Mouse (Mus musculus) E14TG2a.4 (cell line): ENCODE measurements at regions not wholly inside any gene's neighbourhood (a gene's known extent, or its start where the extent isn't known, plus 50 kb on each side); places are given as distances from the start of the nearest gene placed in this dataset.

ENCODE experiments used
- H3K27me3 ChIP-seq: 2 replicates; pipeline ENCODE4 v1.6.1; 2014; ENCODE audit warnings: low read length, control low read depth; ENCODE audit not compliant: insufficient read depth
- H3K36me3 ChIP-seq: 2 replicates; pipeline ENCODE4 v1.6.1; 2014; ENCODE audit warnings: low read length, control low read depth; ENCODE audit not compliant: insufficient read depth
- H3K4me1 ChIP-seq: replicated peaks from 2 replicates; pipeline ENCODE4 v1.6.1; 2014; ENCODE audit warnings: low read depth, low read length, control low read depth
- H3K4me3 ChIP-seq: replicated peaks from 2 replicates; pipeline ENCODE4 v1.5.1; 2014; ENCODE audit warnings: mild to moderate bottlenecking, low read length
- H3K9me3 ChIP-seq: 2 replicates; pipeline ENCODE4 v1.6.1; 2014; ENCODE audit warnings: low read length, control low read depth
- CTCF ChIP-seq: conservative IDR thresholded peaks from 2 replicates; pipeline ENCODE4 v1.5.1; 2014; ENCODE audit warnings: low read length
- NANOG ChIP-seq: IDR thresholded peaks from 2 replicates; pipeline ENCODE4 v1.6.1; 2014; ENCODE audit warnings: borderline replicate concordance, low read length, mixed read lengths
- POU5F1 ChIP-seq: IDR thresholded peaks from 2 replicates; pipeline ENCODE4 v1.6.1; 2014; ENCODE audit warnings: low read length, borderline replicate concordance

- Histone ChIP-seq H3K4me3 (no peak overlapping the region), H3K36me3 (no peaks in the 10 kb centered on the region), H3K27me3 (no peaks in the 10 kb centered on the region), H3K9me3 (no peaks in the 10 kb centered on the region), H3K4me1 (peaks cover 7% of the 10 kb centered on the region)
- TF ChIP-seq NANOG (no peak), CTCF (no peak), POU5F1 (no peak)
Observed at GRCm38 (mm10) chr10:37206546-37206945, 67.8 kb upstream of the Marcks start.

- Histone ChIP-seq H3K4me1 (0 out of 2 replicates have a peak, but pooled peaks cover 3% of the 10 kb centered on the region), H3K4me3 (no peak overlapping the region), H3K36me3 (no peaks in the 10 kb centered on the region), H3K27me3 (no peaks in the 10 kb centered on the region), H3K9me3 (no peaks in the 10 kb centered on the region)
- TF ChIP-seq NANOG = no peak
- TF ChIP-seq POU5F1 = no peak
Observed at GRCm38 (mm10) chr10:37203709-37204108, 65.0 kb upstream of the Marcks start.

GRCm38 (mm10) chr10:37194798-37195453 is 56.2 kb upstream of the Marcks start:
- no peak overlapping the region for H3K4me3 ChIP-seq
- TF ChIP-seq POU5F1 (no peak), NANOG (no peak), CTCF (no peak)
- no peaks in the 10 kb centered on the region for H3K27me3 ChIP-seq
- H3K4me1 ChIP-seq = 0 out of 2 replicates have a peak, but pooled peaks cover 4% of the 10 kb centered on the region
- no peaks in the 10 kb centered on the region for H3K9me3 ChIP-seq
- H3K36me3 ChIP-seq = no peaks in the 10 kb centered on the region

- Histone ChIP-seq H3K27me3 (no peaks in the 10 kb centered on the region), H3K36me3 (no peaks in the 10 kb centered on the region), H3K4me1 (0 out of 2 replicates have a peak, but pooled peaks cover 4% of the 10 kb centered on the region), H3K4me3 (no peak overlapping the region), H3K9me3 (no peaks in the 10 kb centered on the region)
- TF ChIP-seq CTCF = no peak
- TF ChIP-seq POU5F1 = no peak
- no peak for TF ChIP-seq NANOG
Observed at GRCm38 (mm10) chr10:37194131-37194797, 55.5 kb upstream of the Marcks start.

- Histone ChIP-seq H3K4me3 (no peak overlapping the region), H3K36me3 (no peaks in the 10 kb centered on the region), H3K9me3 (no peaks in the 10 kb centered on the region), H3K4me1 (0 out of 2 replicates have a peak, but pooled peaks cover 4% of the 10 kb centered on the region), H3K27me3 (no peaks in the 10 kb centered on the region)
- TF ChIP-seq CTCF (no peak), POU5F1 (no peak), NANOG (no peak)
Observed at GRCm38 (mm10) chr10:37192661-37193060, 53.9 kb upstream of the Marcks start.

GRCm38 (mm10) chr10:37190092-37190491 is 51.4 kb upstream of the Marcks start:
- H3K36me3 ChIP-seq = no peaks in the 10 kb centered on the region
- no peaks in the 10 kb centered on the region for H3K4me1 ChIP-seq
- no peaks in the 10 kb centered on the region for H3K9me3 ChIP-seq
- TF ChIP-seq CTCF (no peak), POU5F1 (no peak), NANOG (no peak)
- no peak overlapping the region for H3K4me3 ChIP-seq
- no peaks in the 10 kb centered on the region for H3K27me3 ChIP-seq
